Mouse (Mus musculus) E14TG2a.4 (cell line): ENCODE results near the gene Lrig2.

ENCODE experiments used
- CTCF ChIP-seq: conservative IDR thresholded peaks from 2 replicates; pipeline ENCODE4 v1.5.1; 2014; ENCODE audit warnings: low read length
- NANOG ChIP-seq: IDR thresholded peaks from 2 replicates; pipeline ENCODE4 v1.6.1; 2014; ENCODE audit warnings: borderline replicate concordance, low read length, mixed read lengths
- POU5F1 ChIP-seq: IDR thresholded peaks from 2 replicates; pipeline ENCODE4 v1.6.1; 2014; ENCODE audit warnings: low read length, borderline replicate concordance

GRCm38 (mm10) chr3:104480946-104481719 is 30.6 kb downstream of the Lrig2 start:
- TF ChIP-seq CTCF (no peak), POU5F1 (no peak), NANOG (no peak)
